Mouse (Mus musculus): Measurements from ENCODE around the gene Gm37240.

DNA sequence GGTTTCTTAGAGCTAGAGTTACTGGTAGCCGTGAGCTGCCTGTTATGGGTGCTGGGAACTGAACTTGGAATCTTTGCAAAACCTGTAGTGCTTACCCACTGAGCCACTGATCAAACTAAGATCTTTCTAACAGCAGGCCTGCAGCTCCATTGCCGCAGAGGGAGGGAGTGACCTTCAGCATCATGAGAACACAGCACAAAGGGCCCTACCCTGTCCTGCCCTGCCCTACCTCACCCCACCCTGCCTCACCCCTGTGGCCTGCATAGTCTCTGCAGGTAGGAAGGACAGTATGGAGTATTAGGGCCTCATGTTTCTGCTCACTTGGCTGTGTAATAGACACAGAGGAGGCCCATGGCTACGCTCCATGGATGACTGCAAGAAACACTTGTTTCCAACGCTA is 1248.5 kb downstream of the Gm37240 start:
- TF ChIP-seq POLR2A (IDR thresholded peaks at IDR 0.05; ENCODE audit: low read depth, low read length) (no peak), CTCF (IDR thresholded peaks at IDR 0.05; ENCODE audit: borderline replicate concordance, insufficient read depth, low read length) (no peak)
